Mouse (Mus musculus): ENCODE data around the gene Dnajc11. TPM values are rescaled to one million over a fixed set of nuclear protein-coding genes. Genes with fewer than 3 reads are reported as not detected.

The Dnajc11 gene
- polyA plus RNA-seq, 1 experiment from 2014 or later: 29.2 TPM

DNA sequence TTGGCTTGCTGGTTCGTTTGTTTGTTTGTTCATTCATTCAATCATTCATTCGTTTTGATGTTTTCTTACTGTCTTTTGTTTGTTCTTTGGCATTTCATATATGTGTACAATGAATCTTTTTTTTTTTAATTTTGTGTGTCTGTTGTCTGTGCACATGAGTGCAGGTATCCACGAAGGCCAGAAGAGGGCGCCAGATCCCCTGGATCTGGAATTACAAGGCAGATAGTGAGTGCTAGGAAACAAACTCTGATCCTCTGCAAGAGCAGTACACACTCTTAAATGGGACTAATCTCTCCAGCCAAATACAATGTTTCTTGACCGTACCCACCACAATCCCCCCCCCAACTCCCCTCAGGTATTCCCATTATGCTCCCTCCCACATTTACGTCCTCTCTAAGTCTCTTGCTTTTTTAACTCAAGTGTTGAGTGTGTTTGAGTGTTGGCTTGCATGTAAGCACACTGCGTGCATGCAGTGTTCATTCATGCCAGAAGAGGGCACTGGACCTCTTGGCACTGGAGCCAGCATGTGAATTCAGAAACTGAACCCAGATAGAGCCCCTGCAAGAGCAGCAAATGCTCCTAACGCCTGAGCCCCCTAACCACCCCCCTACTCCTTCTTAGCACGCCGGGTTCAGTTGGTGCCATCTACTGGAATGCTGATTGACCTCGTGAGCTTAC lies 33.6 kb upstream of the Dnajc11 start:
- no peaks in the 10 kb centered on the region for H3K27me3 ChIP-seq (ENCODE audit: insufficient read depth, low read length)

GRCm38 (mm10) chr4:151900735-151901134 lies 32.8 kb upstream of the Dnajc11 start:
- TF ChIP-seq EP300 (IDR thresholded peaks at IDR 0.05; ENCODE audit: low read depth) (no peak), CTCF (IDR thresholded peaks at IDR 0.05; ENCODE audit: low read depth) (no peak)
- ATAC-seq: no peak
- no peak for DNase-seq
- Histone ChIP-seq H3K27me3 (ENCODE audit: insufficient read depth, low read length) (no peaks in the 10 kb centered on the region), H3K4me3 (ENCODE audit: low read depth, low read length) (no peak overlapping the region), H3K4me2 (ENCODE audit: low read depth, low read length) (no peak overlapping the region), H3K4me1 (ENCODE audit: insufficient read depth) (no peaks in the 10 kb centered on the region), H3K9me3 (ENCODE audit: low read length) (no peaks in the 10 kb centered on the region), H3K9ac (replicated peaks) (no peak overlapping the region), H3K36me3 (replicated peaks; ENCODE audit: insufficient read depth, low read length) (no peaks in the 10 kb centered on the region), H3K27ac (ENCODE audit: low read depth) (no peak overlapping the region)
- WGBS (ENCODE audit: insufficient replicate concordance): 65% methylated on average over 6 of the region's 6 CpGs

More for the DNA sequence above, 33.6 kb upstream of the Dnajc11 start:
- H3K4me1 ChIP-seq (ENCODE audit: insufficient read depth): no peaks in the 10 kb centered on the region
- 68% methylated on average over 11 of the region's 11 CpGs for WGBS (ENCODE audit: insufficient replicate concordance)
- no peak overlapping the region for H3K4me3 ChIP-seq (ENCODE audit: low read depth, low read length)
- TF ChIP-seq EP300 (IDR thresholded peaks at IDR 0.05; ENCODE audit: low read depth): no peak
- peak; percentile 38; the same call in 1 of the 2 replicates for TF ChIP-seq CTCF (IDR thresholded peaks at IDR 0.05; ENCODE audit: low read depth)
- ATAC-seq (no peak), DNase-seq (no peak)
- H3K9me3 ChIP-seq (ENCODE audit: low read length): no peaks in the 10 kb centered on the region
- no peak overlapping the region for H3K4me2 ChIP-seq (ENCODE audit: low read depth, low read length)
- H3K27ac ChIP-seq (ENCODE audit: low read depth): no peak overlapping the region
- no peak overlapping the region for H3K9ac ChIP-seq (replicated peaks)
- H3K36me3 ChIP-seq (replicated peaks; ENCODE audit: insufficient read depth, low read length): no peaks in the 10 kb centered on the region

- H3K4me1 ChIP-seq (ENCODE audit: insufficient read depth): no peaks in the 10 kb centered on the region
- H3K36me3 ChIP-seq (replicated peaks; ENCODE audit: insufficient read depth, low read length): no peaks in the 10 kb centered on the region
- no peak overlapping the region for H3K9ac ChIP-seq (replicated peaks)
- H3K4me3 ChIP-seq (ENCODE audit: low read depth, low read length): no peak overlapping the region
- no peak for TF ChIP-seq EP300 (IDR thresholded peaks at IDR 0.05; ENCODE audit: low read depth)
- TF ChIP-seq CTCF (IDR thresholded peaks at IDR 0.05; ENCODE audit: low read depth): peak; percentile 60
- ATAC-seq (no peak), DNase-seq (peak; percentile 40)
- no peaks in the 10 kb centered on the region for H3K27me3 ChIP-seq (ENCODE audit: insufficient read depth, low read length)
- 57% methylated on average over 11 of the region's 11 CpGs for WGBS (ENCODE audit: insufficient replicate concordance)
- H3K4me2 ChIP-seq (ENCODE audit: low read depth, low read length): no peak overlapping the region
- H3K27ac ChIP-seq (ENCODE audit: low read depth): no peak overlapping the region
- no peaks in the 10 kb centered on the region for H3K9me3 ChIP-seq (ENCODE audit: low read length)
Measured at GRCm38 (mm10) chr4:151901422-151901821, 32.1 kb upstream of the Dnajc11 start.

DNA sequence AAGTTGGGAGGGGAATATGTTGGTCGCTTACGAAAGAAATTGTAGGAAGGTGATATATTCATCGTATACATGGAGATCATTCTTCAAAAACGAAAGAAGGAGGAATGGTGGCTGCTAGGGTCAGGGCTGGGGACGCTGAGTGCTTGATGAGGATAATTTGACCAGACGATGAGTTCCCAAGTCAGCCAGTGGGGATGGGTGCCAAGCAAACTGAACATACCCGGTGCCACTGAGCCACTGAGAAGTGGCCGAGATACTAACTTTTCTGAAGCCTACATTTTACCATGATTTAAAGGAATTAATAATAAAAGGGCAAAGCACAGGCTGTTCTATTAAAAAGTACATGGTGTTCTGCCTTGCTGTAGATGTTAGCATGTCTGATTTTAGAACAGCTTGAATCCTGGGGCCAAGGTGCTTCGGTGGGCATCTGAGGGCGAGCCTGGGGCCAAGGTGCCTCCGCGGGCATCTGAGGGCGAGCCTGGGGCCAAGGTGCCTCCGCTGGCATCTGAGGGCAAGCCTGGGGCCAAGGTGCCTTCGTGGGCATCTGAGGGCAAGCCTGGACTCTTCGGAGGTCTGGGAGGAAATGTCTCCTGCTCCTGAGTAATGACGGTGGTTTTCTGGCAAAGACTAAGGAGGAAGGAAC lies 31.3 kb upstream of the Dnajc11 start:
- Histone ChIP-seq H3K27ac (ENCODE audit: low read depth) (no peak overlapping the region), H3K9me3 (ENCODE audit: low read length) (no peaks in the 10 kb centered on the region), H3K9ac (replicated peaks) (no peak overlapping the region), H3K36me3 (replicated peaks; ENCODE audit: insufficient read depth, low read length) (no peaks in the 10 kb centered on the region), H3K27me3 (ENCODE audit: insufficient read depth, low read length) (0 out of 2 replicates have a peak, but pooled peaks cover 3% of the 10 kb centered on the region), H3K4me2 (ENCODE audit: low read depth, low read length) (no peak overlapping the region), H3K4me3 (ENCODE audit: low read depth, low read length) (no peak overlapping the region), H3K4me1 (ENCODE audit: insufficient read depth) (no peaks in the 10 kb centered on the region)
- ATAC-seq (no peak), DNase-seq (no peak)
- 62% methylated on average over 17 of the region's 17 CpGs for WGBS (ENCODE audit: insufficient replicate concordance)
- TF ChIP-seq EP300 (IDR thresholded peaks at IDR 0.05; ENCODE audit: low read depth): peak; percentile 52; the same call in 1 of the 2 replicates
- no peak for TF ChIP-seq CTCF (IDR thresholded peaks at IDR 0.05; ENCODE audit: low read depth)

GRCm38 (mm10) chr4:151902689-151903241 lies 30.7 kb upstream of the Dnajc11 start:
- DNase-seq: no peak
- WGBS (ENCODE audit: insufficient replicate concordance): 38% methylated on average over 14 of the region's 14 CpGs
- Histone ChIP-seq H3K27me3 (ENCODE audit: insufficient read depth, low read length) (0 out of 2 replicates have a peak, but pooled peaks cover 3% of the 10 kb centered on the region), H3K9me3 (ENCODE audit: low read length) (no peaks in the 10 kb centered on the region), H3K4me1 (ENCODE audit: insufficient read depth) (no peaks in the 10 kb centered on the region), H3K36me3 (replicated peaks; ENCODE audit: insufficient read depth, low read length) (no peaks in the 10 kb centered on the region), H3K4me2 (ENCODE audit: low read depth, low read length) (no peak overlapping the region), H3K27ac (ENCODE audit: low read depth) (no peak overlapping the region), H3K4me3 (ENCODE audit: low read depth, low read length) (no peak overlapping the region), H3K9ac (replicated peaks) (no peak overlapping the region)
- ATAC-seq: peak; percentile 36; the same call in 1 of the 2 replicates
- TF ChIP-seq CTCF (IDR thresholded peaks at IDR 0.05; ENCODE audit: low read depth): no peak
- TF ChIP-seq EP300 (IDR thresholded peaks at IDR 0.05; ENCODE audit: low read depth): no peak

DNA sequence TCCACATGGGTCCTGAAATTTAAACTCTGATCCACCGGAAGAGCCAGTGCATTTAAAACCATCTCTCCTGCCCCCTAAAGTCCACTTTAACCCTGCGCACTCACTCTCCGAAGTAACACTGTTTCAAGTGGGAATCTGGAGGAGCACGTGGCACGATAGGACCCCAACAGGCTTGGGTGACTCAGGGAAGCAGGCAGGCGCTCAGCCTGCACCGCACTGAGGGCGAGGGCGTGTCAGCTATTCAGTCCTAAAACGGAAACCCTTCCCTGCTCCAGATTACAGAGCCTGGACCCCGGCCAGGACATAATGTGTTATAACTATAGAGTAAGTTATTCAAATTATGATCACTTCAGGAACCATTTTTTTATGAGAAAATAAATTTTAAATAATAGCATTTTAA lies 29.4 kb upstream of the Dnajc11 start:
- no peak overlapping the region for H3K4me2 ChIP-seq (ENCODE audit: low read depth, low read length)
- no peaks in the 10 kb centered on the region for H3K4me1 ChIP-seq (ENCODE audit: insufficient read depth)
- TF ChIP-seq EP300 (IDR thresholded peaks at IDR 0.05; ENCODE audit: low read depth) (no peak), CTCF (IDR thresholded peaks at IDR 0.05; ENCODE audit: low read depth) (no peak)
- H3K4me3 ChIP-seq (ENCODE audit: low read depth, low read length): no peak overlapping the region
- DNase-seq: no peak
- no peaks in the 10 kb centered on the region for H3K36me3 ChIP-seq (replicated peaks; ENCODE audit: insufficient read depth, low read length)
- no peak overlapping the region for H3K27ac ChIP-seq (ENCODE audit: low read depth)
- no peak overlapping the region for H3K9ac ChIP-seq (replicated peaks)
- H3K9me3 ChIP-seq (ENCODE audit: low read length): no peaks in the 10 kb centered on the region
- no peak for ATAC-seq
- 0 out of 2 replicates have a peak, but pooled peaks cover 3% of the 10 kb centered on the region for H3K27me3 ChIP-seq (ENCODE audit: insufficient read depth, low read length)
- 52% methylated on average over 11 of the region's 11 CpGs for WGBS (ENCODE audit: insufficient replicate concordance)

Measured in liver, postnatal 0 days (tissue).